Mouse (Mus musculus): ENCODE measurements around the gene Gm21440. TPM values are rescaled to one million over a fixed set of nuclear protein-coding genes. Genes with fewer than 3 reads are reported as not detected.
"Not testable (repeated sequence)": the region's sequence is repeated elsewhere in the genome, so short reads cannot be mapped to it uniquely, and the experiment has no call there.

The Gm21440 gene
- total RNA-seq (2014; rRNA removed) (not detected in 2 replicates), polyA plus RNA-seq (2015; fragmentation: Nextera tagmentation; extraction: Ambion mirVana) (not detected in 2 replicates)

DNA sequence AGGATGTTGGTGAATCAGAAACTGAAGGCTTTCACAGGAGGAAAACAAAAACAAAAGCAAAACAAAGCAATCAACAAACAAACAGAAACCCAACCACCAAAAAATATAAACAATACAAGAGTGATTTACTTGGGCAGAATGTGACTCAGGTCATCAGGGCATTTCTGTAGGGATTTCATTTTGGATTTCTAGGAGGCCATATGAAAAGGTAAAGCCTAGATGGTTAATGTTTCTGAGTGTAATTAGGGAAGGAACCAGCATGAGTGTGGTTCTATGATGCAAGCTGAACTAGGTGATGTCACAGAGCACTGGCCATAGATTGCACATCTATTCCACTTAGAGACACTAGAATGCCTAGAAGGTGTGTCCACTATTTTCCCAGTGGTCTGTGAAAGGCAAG lies at the start of gene Gm21440, which contains the start of gene Gm21454:
Gene Gm21440 (plus strand): TSS at position 301 of the 400 bp plus-strand sequence.
Gene Gm21454 (plus strand): TSS at position 352 of the 400 bp plus-strand sequence.
- not testable (repeated sequence) for H3K27ac ChIP-seq (ENCODE audit: low read depth, low read length); H3K9ac ChIP-seq (replicated peaks; ENCODE audit: low read length, poor library complexity, severe bottlenecking); H3K9me3 ChIP-seq (ENCODE audit: low read length); H3K4me3 ChIP-seq (ENCODE audit: low read depth, low read length); ATAC-seq (ENCODE audit: low FRiP score); H3K4me2 ChIP-seq (ENCODE audit: low read depth, low read length, poor library complexity, severe bottlenecking); DNase-seq (ENCODE audit: low spot score); H3K4me1 ChIP-seq (ENCODE audit: insufficient read depth, low read length); H3K36me3 ChIP-seq (ENCODE audit: insufficient read depth, low read length); H3K27me3 ChIP-seq (ENCODE audit: insufficient read depth, low read length)

DNA sequence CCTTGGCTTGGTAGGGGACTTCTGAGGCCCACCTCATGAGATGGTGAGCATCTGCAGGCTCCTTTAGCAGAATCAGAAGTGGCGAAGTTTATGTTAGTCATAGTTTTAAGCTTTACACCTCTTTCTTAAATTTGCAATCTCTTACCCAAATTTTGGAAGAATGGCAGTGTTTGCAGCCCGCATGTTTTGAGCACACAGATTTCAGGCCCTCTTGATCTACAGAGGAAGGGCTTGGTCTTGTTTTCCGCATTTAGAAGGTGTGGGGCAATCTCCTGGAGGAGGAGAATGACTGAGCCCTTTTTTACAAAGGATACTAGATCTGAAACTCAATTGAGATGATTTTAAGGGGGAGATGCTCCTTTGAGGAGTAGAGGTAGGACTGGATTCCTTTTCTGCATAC lies 28.4 kb upstream of the Gm21440 start, which contains the start of gene Gm21828:
Gene Gm21828 (minus strand): TSS at position 101 of the 400 bp plus-strand sequence.
- not testable (repeated sequence) for H3K9me3 ChIP-seq (ENCODE audit: low read length); ATAC-seq (ENCODE audit: low FRiP score); H3K4me2 ChIP-seq (ENCODE audit: low read depth, low read length, poor library complexity, severe bottlenecking); H3K27ac ChIP-seq (ENCODE audit: low read depth, low read length); H3K4me3 ChIP-seq (ENCODE audit: low read depth, low read length); H3K9ac ChIP-seq (replicated peaks; ENCODE audit: low read length, poor library complexity, severe bottlenecking); H3K36me3 ChIP-seq (ENCODE audit: insufficient read depth, low read length); H3K4me1 ChIP-seq (ENCODE audit: insufficient read depth, low read length); DNase-seq (ENCODE audit: low spot score); H3K27me3 ChIP-seq (ENCODE audit: insufficient read depth, low read length)
- no CpG with 5 or more reads among the region's 3 CpGs for WGBS

Other genes with a start within 250 kb of the Gm21440 start
- gene Gm20807, start 209.5 kb upstream of the Gm21440 start, total RNA-seq (2014; rRNA removed), result not detected in 2 replicates
- not detected in 2 replicates for gene Gm20807, start 209.5 kb upstream of the Gm21440 start, polyA plus RNA-seq (2015; fragmentation: Nextera tagmentation; extraction: Ambion mirVana)
- not detected in 2 replicates for gene Gm21891, start 118.9 kb upstream of the Gm21440 start, total RNA-seq (2014; rRNA removed)
- not detected in 2 replicates for gene Gm21891, start 118.9 kb upstream of the Gm21440 start, polyA plus RNA-seq (2015; fragmentation: Nextera tagmentation; extraction: Ambion mirVana)
- not detected in 2 replicates for gene Gm21425, start 90.4 kb upstream of the Gm21440 start, total RNA-seq (2014; rRNA removed)
- not detected in 2 replicates for gene Gm21425, start 90.4 kb upstream of the Gm21440 start, polyA plus RNA-seq (2015; fragmentation: Nextera tagmentation; extraction: Ambion mirVana)
- not detected in 2 replicates for gene Gm21828, start 28.5 kb upstream of the Gm21440 start, total RNA-seq (2014; rRNA removed)
- not detected in 2 replicates for gene Gm21828, start 28.5 kb upstream of the Gm21440 start, polyA plus RNA-seq (2015; fragmentation: Nextera tagmentation; extraction: Ambion mirVana)
- not detected in 2 replicates for gene Gm21454, start 51 bp downstream of the Gm21440 start, total RNA-seq (2014; rRNA removed)
- gene Gm21454, start 51 bp downstream of the Gm21440 start, polyA plus RNA-seq (2015; fragmentation: Nextera tagmentation; extraction: Ambion mirVana), result not detected in 2 replicates
- not detected in 2 replicates for gene Gm21725, start 96.7 kb downstream of the Gm21440 start, total RNA-seq (2014; rRNA removed)
- gene Gm21725, start 96.7 kb downstream of the Gm21440 start, polyA plus RNA-seq (2015; fragmentation: Nextera tagmentation; extraction: Ambion mirVana), result not detected in 2 replicates
- not detected in 2 replicates for gene Gm21866, start 213.2 kb downstream of the Gm21440 start, total RNA-seq (2014; rRNA removed)
- not detected in 2 replicates for gene Gm21866, start 213.2 kb downstream of the Gm21440 start, polyA plus RNA-seq (2015; fragmentation: Nextera tagmentation; extraction: Ambion mirVana)
- not detected in 2 replicates for gene Gm20773, start 241.6 kb downstream of the Gm21440 start, total RNA-seq (2014; rRNA removed)
- gene Gm20773, start 241.6 kb downstream of the Gm21440 start, polyA plus RNA-seq (2015; fragmentation: Nextera tagmentation; extraction: Ambion mirVana), result not detected in 2 replicates

All from midbrain, postnatal 0 days (tissue).